Mouse (Mus musculus): ENCODE measurements around the gene G0s2. TPM values are rescaled to one million over a fixed set of nuclear protein-coding genes. Genes with fewer than 3 reads are reported as not detected.

G0s2 gene
- polyA plus RNA-seq, 1 experiment from 2014 or later = 180 TPM

GRCm38 (mm10) chr1:193225531-193225930, 47.5 kb downstream of the G0s2 start:
- no peaks in the 10 kb centered on the region for H3K27me3 ChIP-seq (ENCODE audit: control insufficient read depth, insufficient read depth, low read depth, low read length)
- H3K4me2 ChIP-seq (ENCODE audit: low read depth, low read length) = no peak overlapping the region
- H3K27ac ChIP-seq (ENCODE audit: low read length) = no peak overlapping the region
- no peaks in the 10 kb centered on the region for H3K36me3 ChIP-seq (ENCODE audit: control insufficient read depth, insufficient read depth)
- no peak overlapping the region for H3K4me3 ChIP-seq (ENCODE audit: low read depth, low read length)
- WGBS (ENCODE audit: insufficient replicate concordance) = 60% methylated on average over 3 of the region's 3 CpGs
- H3K4me1 ChIP-seq (ENCODE audit: control insufficient read depth, low read depth, low read length) = no peaks in the 10 kb centered on the region
- no peaks in the 10 kb centered on the region for H3K9me3 ChIP-seq (replicated peaks; ENCODE audit: control insufficient read depth, low read length)
- no peak for ATAC-seq (ENCODE audit: low read depth)
- H3K9ac ChIP-seq (ENCODE audit: low read depth, low read length) = no peak overlapping the region

Other genes with a start within 250 kb of the G0s2 start
- 4.8 and 5.4 TPM in 2 replicates for gene Syt14, start 237.4 kb downstream of the G0s2 start, polyA plus RNA-seq (2015; fragmentation: Nextera tagmentation; extraction: Ambion mirVana)
- gene Diexf, start 142.9 kb downstream of the G0s2 start, polyA plus RNA-seq (2015; fragmentation: Nextera tagmentation; extraction: Ambion mirVana) = 2.6 and 3.1 TPM in 2 replicates
- gene Irf6, start 120.1 kb downstream of the G0s2 start, polyA plus RNA-seq (2015; fragmentation: Nextera tagmentation; extraction: Ambion mirVana) = 2.9 and 3.8 TPM in 2 replicates
- 4.0 and 4.1 TPM in 2 replicates for gene A130010J15Rik, start 105.2 kb downstream of the G0s2 start, polyA plus RNA-seq (2015; fragmentation: Nextera tagmentation; extraction: Ambion mirVana)
- gene Traf3ip3, start 71.5 kb downstream of the G0s2 start, polyA plus RNA-seq (2015; fragmentation: Nextera tagmentation; extraction: Ambion mirVana) = 8.3 and 9.4 TPM in 2 replicates
- 0.41 and 1.2 TPM in 2 replicates for gene Lamb3, start 65.5 kb downstream of the G0s2 start, polyA plus RNA-seq (2015; fragmentation: Nextera tagmentation; extraction: Ambion mirVana)
- 26.5 and 40.3 TPM in 2 replicates for gene Hsd11b1, start 9.1 kb downstream of the G0s2 start, polyA plus RNA-seq (2015; fragmentation: Nextera tagmentation; extraction: Ambion mirVana)
- 0.23 and 0.33 TPM in 2 replicates for gene Camk1g, start 97.1 kb upstream of the G0s2 start, polyA plus RNA-seq (2015; fragmentation: Nextera tagmentation; extraction: Ambion mirVana)

Measured in liver, embryonic 16.5 days (tissue).